Mouse (Mus musculus) cerebellum, adult 2 months (tissue): ENCODE results near the gene Zfp57.

Experiments used
- CTCF ChIP-seq: fragments of 200-500 bp; IDR thresholded peaks from 2 replicates; pipeline ENCODE4 v1.5.1; 2011; ENCODE audit warnings: low read depth, mild to moderate bottlenecking, control low read depth, low read length, moderate library complexity, borderline replicate concordance; ENCODE audit not compliant: insufficient read depth
- POLR2A ChIP-seq: fragments of 200-500 bp; IDR thresholded peaks from 2 replicates; pipeline ENCODE4 v1.6.1; 2011; ENCODE audit warnings: low read length, control low read depth, borderline replicate concordance; ENCODE audit not compliant: insufficient read depth

GRCm38 (mm10) chr17:37022628-37023576 is 21.9 kb downstream of the Zfp57 start, which contains the start of gene Mog:
- TF ChIP-seq CTCF (no peak), POLR2A (no peak)
